In genomic region chr7:19875948-19876682, GRCm38 (mm10) we compare ENCODE assay signal across 8 mouse cellular contexts. TPM values are rescaled to one million over a fixed set of nuclear protein-coding genes. Genes with fewer than 3 reads are reported as not detected.
A peak's percentile ranks its signal among the peaks of the same experiment; 100 is the strongest.
DNase-seq lines count a peak whose midpoint lies in the region; ATAC-seq and TF ChIP-seq lines count a peak whose summit lies in the region.

No protein-coding gene starts in this region.

- 0 out of 2 replicates have a peak, but pooled peaks cover 2% of the 10 kb centered on the region for H3K4me1 ChIP-seq in heart, embryonic 16.5 days (ENCODE audit: control insufficient read depth, insufficient read depth, low read length)
- no peaks in the 10 kb centered on the region for H3K4me1 ChIP-seq in kidney, embryonic 16.5 days (ENCODE audit: insufficient read depth, low read length)
- H3K4me1 ChIP-seq in lung, embryonic 14.5 days (ENCODE audit: insufficient read depth), result no peaks in the 10 kb centered on the region; the same call in 1 of the 2 replicates
- H3K4me1 ChIP-seq in neural tube, embryonic 14.5 days (ENCODE audit: control insufficient read depth, insufficient read depth, low read length), result no peaks in the 10 kb centered on the region

- ATAC-seq in heart, embryonic 16.5 days (replicated peaks; ENCODE audit: extremely low read depth, insufficient read depth, low FRiP score), result 0 out of 2 replicates have a peak, but pooled peaks have one; percentile 5
- ATAC-seq in kidney, embryonic 16.5 days (ENCODE audit: low FRiP score, low TSS enrichment), result peak; percentile 29; the same call in 1 of the 2 replicates
- peak; percentile 49; the same call in 1 of the 2 replicates for ATAC-seq in lung, embryonic 14.5 days (ENCODE audit: insufficient read depth)
- ATAC-seq in neural tube, embryonic 14.5 days (ENCODE audit: low read depth), result peak; percentile 50; the same call in 1 of the 2 replicates
- ATAC-seq in erythroblast, adult 5-6 weeks (replicated peaks; ENCODE audit: low FRiP score, poor library complexity, severe bottlenecking), result no peak

- no peaks in the 10 kb centered on the region for H3K36me3 ChIP-seq in heart, embryonic 16.5 days (ENCODE audit: control insufficient read depth, insufficient read depth)
- no peaks in the 10 kb centered on the region for H3K36me3 ChIP-seq in kidney, embryonic 16.5 days (ENCODE audit: insufficient read depth, low read length)
- H3K36me3 ChIP-seq in lung, embryonic 14.5 days (ENCODE audit: insufficient read depth), result no peaks in the 10 kb centered on the region
- no peaks in the 10 kb centered on the region for H3K36me3 ChIP-seq in neural tube, embryonic 14.5 days (ENCODE audit: control insufficient read depth, insufficient read depth, low read length)

- H3K27ac ChIP-seq in heart, embryonic 16.5 days (ENCODE audit: low read length), result no peak overlapping the region
- no peak overlapping the region for H3K27ac ChIP-seq in kidney, embryonic 16.5 days (ENCODE audit: low read length)
- H3K27ac ChIP-seq in lung, embryonic 14.5 days (ENCODE audit: low read depth), result no peak overlapping the region
- no peak overlapping the region for H3K27ac ChIP-seq in neural tube, embryonic 14.5 days (ENCODE audit: low read depth, low read length)

- H3K4me2 ChIP-seq in heart, embryonic 16.5 days (ENCODE audit: low read depth, low read length), result no peak overlapping the region
- no peak overlapping the region for H3K4me2 ChIP-seq in kidney, embryonic 16.5 days (replicated peaks; ENCODE audit: low read depth, low read length)
- H3K4me2 ChIP-seq in lung, embryonic 14.5 days, result no peak overlapping the region
- H3K4me2 ChIP-seq in neural tube, embryonic 14.5 days (ENCODE audit: low read depth, low read length), result no peak overlapping the region

- no peaks in the 10 kb centered on the region for H3K9me3 ChIP-seq in heart, embryonic 16.5 days (replicated peaks; ENCODE audit: control insufficient read depth, low read length)
- H3K9me3 ChIP-seq in kidney, embryonic 16.5 days (ENCODE audit: low read length), result no peaks in the 10 kb centered on the region
- H3K9me3 ChIP-seq in lung, embryonic 14.5 days (ENCODE audit: low read depth, low read length), result no peaks in the 10 kb centered on the region
- no peaks in the 10 kb centered on the region for H3K9me3 ChIP-seq in neural tube, embryonic 14.5 days (ENCODE audit: control insufficient read depth, low read length)

- TF ChIP-seq CTCF in lung, embryonic 14.5 days (IDR thresholded peaks at IDR 0.05; ENCODE audit: low read depth), result peak; percentile 84

- WGBS in heart, embryonic 16.5 days, result 37% methylated on average over 13 of the region's 13 CpGs
- 48% methylated on average over 13 of the region's 13 CpGs for WGBS in kidney, embryonic 16.5 days
- 44% methylated on average over 13 of the region's 13 CpGs for WGBS in lung, embryonic 14.5 days
- 62% methylated on average over 13 of the region's 13 CpGs for WGBS in neural tube, embryonic 14.5 days

- no peak overlapping the region for H3K4me3 ChIP-seq in heart, embryonic 16.5 days (ENCODE audit: low read length)
- no peak overlapping the region for H3K4me3 ChIP-seq in kidney, embryonic 16.5 days (ENCODE audit: low read length)
- no peak overlapping the region for H3K4me3 ChIP-seq in lung, embryonic 14.5 days (ENCODE audit: low read depth, low read length)
- no peak overlapping the region for H3K4me3 ChIP-seq in neural tube, embryonic 14.5 days (ENCODE audit: low read depth, low read length)

- DNase-seq in right cerebral cortex, adult 18-20 months, result peak; percentile 36
- DNase-seq in right cerebral cortex, postnatal 25 days, result no peak
- peak; percentile 83 for DNase-seq in ZHBTc4 (ENCODE audit: low read depth, low spot score)
- peak; percentile 74 for DNase-seq in lung, embryonic 14.5 days

- H3K9ac ChIP-seq in heart, embryonic 16.5 days (ENCODE audit: low read length), result no peak overlapping the region
- no peak overlapping the region for H3K9ac ChIP-seq in kidney, embryonic 16.5 days (replicated peaks; ENCODE audit: low read length)
- H3K9ac ChIP-seq in lung, embryonic 14.5 days, result no peak overlapping the region
- H3K9ac ChIP-seq in neural tube, embryonic 14.5 days (replicated peaks; ENCODE audit: low read depth, low read length), result no peak overlapping the region

- H3K27me3 ChIP-seq in heart, embryonic 16.5 days (ENCODE audit: control insufficient read depth, insufficient read depth, low read length), result no peaks in the 10 kb centered on the region
- H3K27me3 ChIP-seq in kidney, embryonic 16.5 days (ENCODE audit: insufficient read depth, low read length), result no peaks in the 10 kb centered on the region
- H3K27me3 ChIP-seq in lung, embryonic 14.5 days (ENCODE audit: insufficient read depth, low read length), result no peaks in the 10 kb centered on the region
- H3K27me3 ChIP-seq in neural tube, embryonic 14.5 days (ENCODE audit: control insufficient read depth, insufficient read depth, low read length), result no peaks in the 10 kb centered on the region

RNA-seq across cellular contexts. Expression of gene Ceacam19, which starts 11.7 kb away (rescaled TPM):
- 0.04 TPM in 1 of 2 replicates, not detected in the other for polyA plus RNA-seq in heart, embryonic 16.5 days (2015; fragmentation: Nextera tagmentation; extraction: Ambion mirVana)
- 0.06 TPM in 1 of 2 replicates, not detected in the other for polyA plus RNA-seq in kidney, embryonic 16.5 days (2015; fragmentation: Nextera tagmentation; extraction: Ambion mirVana)
- polyA plus RNA-seq in lung, embryonic 14.5 days (2014; fragmentation: Nextera tagmentation; extraction: Ambion mirVana), result not detected in 2 replicates
- not detected in 2 replicates for polyA plus RNA-seq in neural tube, embryonic 14.5 days (2014; fragmentation: Nextera tagmentation; extraction: Ambion mirVana)
- not detected in 2 replicates for total RNA-seq in erythroblast, adult 5-6 weeks (2015; ENCODE audit: low replicate concordance)
- 0.28 TPM in 1 of 2 replicates, not detected in the other for total RNA-seq in erythroblast, adult 5-6 weeks (2017; ENCODE audit: low replicate concordance)

RNA-seq across cellular contexts. Expression of gene Ceacam16, which starts 15.0 kb away (rescaled TPM):
- polyA plus RNA-seq in heart, embryonic 16.5 days (2015; fragmentation: Nextera tagmentation; extraction: Ambion mirVana), result not detected in 2 replicates
- polyA plus RNA-seq in kidney, embryonic 16.5 days (2015; fragmentation: Nextera tagmentation; extraction: Ambion mirVana), result 0.15 TPM in 1 of 2 replicates, not detected in the other
- not detected in 2 replicates for polyA plus RNA-seq in lung, embryonic 14.5 days (2014; fragmentation: Nextera tagmentation; extraction: Ambion mirVana)
- polyA plus RNA-seq in neural tube, embryonic 14.5 days (2014; fragmentation: Nextera tagmentation; extraction: Ambion mirVana), result 0.37 and 0.40 TPM in 2 replicates
- 0.38 TPM in 1 of 2 replicates, not detected in the other for total RNA-seq in erythroblast, adult 5-6 weeks (2015; ENCODE audit: low replicate concordance)
- not detected in 2 replicates for total RNA-seq in erythroblast, adult 5-6 weeks (2017; ENCODE audit: low replicate concordance)

RNA-seq across cellular contexts. Expression of gene Gm19345, which starts 24.3 kb away (rescaled TPM):
- not detected in 2 replicates for polyA plus RNA-seq in heart, embryonic 16.5 days (2015; fragmentation: Nextera tagmentation; extraction: Ambion mirVana)
- polyA plus RNA-seq in kidney, embryonic 16.5 days (2015; fragmentation: Nextera tagmentation; extraction: Ambion mirVana), result not detected in 2 replicates
- polyA plus RNA-seq in lung, embryonic 14.5 days (2014; fragmentation: Nextera tagmentation; extraction: Ambion mirVana), result not detected in 2 replicates
- 9.5 and 11.6 TPM in 2 replicates for polyA plus RNA-seq in neural tube, embryonic 14.5 days (2014; fragmentation: Nextera tagmentation; extraction: Ambion mirVana)
- total RNA-seq in erythroblast, adult 5-6 weeks (2015; ENCODE audit: low replicate concordance), result not detected in 2 replicates
- total RNA-seq in erythroblast, adult 5-6 weeks (2017; ENCODE audit: low replicate concordance), result not detected in 2 replicates

RNA-seq across cellular contexts. Expression of gene Pvr, which starts 44.8 kb away (rescaled TPM):
- polyA plus RNA-seq in heart, embryonic 16.5 days (2015; fragmentation: Nextera tagmentation; extraction: Ambion mirVana), result 17.6 and 19.0 TPM in 2 replicates
- 11.8 and 16.0 TPM in 2 replicates for polyA plus RNA-seq in kidney, embryonic 16.5 days (2015; fragmentation: Nextera tagmentation; extraction: Ambion mirVana)
- 13.0 and 13.2 TPM in 2 replicates for polyA plus RNA-seq in lung, embryonic 14.5 days (2014; fragmentation: Nextera tagmentation; extraction: Ambion mirVana)
- polyA plus RNA-seq in neural tube, embryonic 14.5 days (2014; fragmentation: Nextera tagmentation; extraction: Ambion mirVana), result 7.2 and 9.1 TPM in 2 replicates
- 0.42 TPM in 1 of 2 replicates, not detected in the other for total RNA-seq in erythroblast, adult 5-6 weeks (2015; ENCODE audit: low replicate concordance)
- 1.9 TPM in 1 of 2 replicates, not detected in the other for total RNA-seq in erythroblast, adult 5-6 weeks (2017; ENCODE audit: low replicate concordance)

RNA-seq across cellular contexts. Expression of gene Bcl3, which starts 53.5 kb away (rescaled TPM):
- polyA plus RNA-seq in heart, embryonic 16.5 days (2015; fragmentation: Nextera tagmentation; extraction: Ambion mirVana), result 3.1 and 4.1 TPM in 2 replicates
- 3.3 and 3.9 TPM in 2 replicates for polyA plus RNA-seq in kidney, embryonic 16.5 days (2015; fragmentation: Nextera tagmentation; extraction: Ambion mirVana)
- polyA plus RNA-seq in lung, embryonic 14.5 days (2014; fragmentation: Nextera tagmentation; extraction: Ambion mirVana), result 4.4 and 6.7 TPM in 2 replicates
- polyA plus RNA-seq in neural tube, embryonic 14.5 days (2014; fragmentation: Nextera tagmentation; extraction: Ambion mirVana), result 0.24 and 1.2 TPM in 2 replicates
- total RNA-seq in erythroblast, adult 5-6 weeks (2015; ENCODE audit: low replicate concordance), result 14.8 TPM in 1 of 2 replicates, not detected in the other
- total RNA-seq in erythroblast, adult 5-6 weeks (2017; ENCODE audit: low replicate concordance), result 0.84 and 1.5 TPM in 2 replicates

Comparison
In these comparisons a context has a peak if more than half of its experiments do, and no peak if none do; other contexts are left out.
1. RNA of gene Gm19345, which starts 24.3 kb away (polyA plus RNA-seq): 9.5 to 11.6 TPM in neural tube, embryonic 14.5 days; not detected in heart, embryonic 16.5 days, not detected in kidney, embryonic 16.5 days and not detected in lung, embryonic 14.5 days; every median in the first group is over 10 times any median in the second.